Mouse (Mus musculus) olfactory bulb, adult 2 months (tissue): ENCODE results near the gene Cptp. TPM values are rescaled to one million over a fixed set of nuclear protein-coding genes. Genes with fewer than 3 reads are reported as not detected.
A peak's percentile ranks its signal among the peaks of the same experiment; 100 is the strongest.

Experiments used
- H3K27ac ChIP-seq: fragments of 200-500 bp; 2 replicates; pipeline ENCODE4 v1.5.1; 2012; ENCODE audit warnings: low read depth, low read length; ENCODE audit not compliant: insufficient read depth
- H3K4me1 ChIP-seq: fragments of 200-500 bp; 2 replicates; pipeline ENCODE4 v1.6.1; 2012; ENCODE audit warnings: low read length; ENCODE audit not compliant: control insufficient read depth, insufficient read depth
- H3K4me3 ChIP-seq: fragments of 200-500 bp; 2 replicates; pipeline ENCODE4 v1.5.1; 2012; ENCODE audit warnings: mild to moderate bottlenecking, low read depth, low read length, moderate library complexity; ENCODE audit not compliant: insufficient read depth
- CTCF ChIP-seq: fragments of 200-500 bp; IDR thresholded peaks from 2 replicates; pipeline ENCODE4 v1.5.1; 2012; ENCODE audit warnings: low read depth, mild to moderate bottlenecking, low read length, moderate library complexity; ENCODE audit not compliant: insufficient read depth
- POLR2A ChIP-seq: fragments of 200-500 bp; IDR thresholded peaks from 2 replicates; pipeline ENCODE4 v1.6.1; 2012; ENCODE audit warnings: mild to moderate bottlenecking, low read depth, low read length, moderate library complexity; ENCODE audit not compliant: insufficient read depth
- WGBS: fragments of 180-500 bp; shearing (Covaris S2); methylation state at CpG from one replicate; pipeline ENCODE4 v1.1.7; 2018; 5-methylcytosine and 5-hydroxymethylcytosine counted together
- polyA plus RNA-seq: library from polyadenylated mRNA; stranded (reverse); fragments of >200 nt; gene quantifications from 2 replicates; pipeline ENCODE4 v1.2.4, GENCODE M21; 2012; ENCODE audit warnings: low replicate concordance; ENCODE audit not compliant: missing spikeins, insufficient read depth, insufficient read length

The Cptp gene
- polyA plus RNA-seq, result not detected in 2 replicates

GRCm38 (mm10) chr4:155869317-155870033 lies at the start of gene Cptp, which contains the start of gene Ints11:
Gene Cptp (minus strand): TSS chr4:155869440.
Gene Ints11 (plus strand): TSS chr4:155869546.
- TF ChIP-seq CTCF (no peak), POLR2A (peak; percentile 94)
- H3K4me1 ChIP-seq, result peaks cover 15% of the 10 kb centered on the region
- peak within 1 kb of the TSS; percentile 78 for H3K4me3 ChIP-seq
- WGBS, result under 1% methylated on average over 63 of the region's 63 CpGs
- peak within 1 kb of the TSS; percentile 22; the same call in 1 of the 2 replicates for H3K27ac ChIP-seq

DNA sequence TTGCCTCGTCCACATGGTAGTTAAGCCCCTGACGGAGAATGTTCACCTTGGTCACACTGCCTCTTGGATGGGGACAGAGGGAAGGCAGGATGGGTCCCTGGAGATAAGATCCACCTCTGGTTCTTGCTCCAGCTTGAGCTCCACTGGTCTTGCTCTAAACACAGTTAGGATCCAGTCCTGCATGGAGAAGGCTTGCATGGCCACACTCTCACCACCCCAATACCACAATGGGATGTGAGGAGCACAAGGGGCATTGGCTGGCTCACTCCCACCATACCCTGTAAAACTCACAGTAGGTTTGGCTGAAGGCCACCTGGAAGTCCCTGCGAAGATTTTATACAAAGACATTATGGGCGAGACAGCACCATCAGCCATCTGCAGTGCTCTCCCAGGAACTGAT lies 39.5 kb upstream of the Cptp start:
- Histone ChIP-seq H3K4me3 (no peak overlapping the region), H3K4me1 (no peaks in the 10 kb centered on the region), H3K27ac (no peak overlapping the region)
- WGBS, result 86% methylated on average over 4 of the region's 4 CpGs
- TF ChIP-seq CTCF, result no peak
- no peak for TF ChIP-seq POLR2A

DNA sequence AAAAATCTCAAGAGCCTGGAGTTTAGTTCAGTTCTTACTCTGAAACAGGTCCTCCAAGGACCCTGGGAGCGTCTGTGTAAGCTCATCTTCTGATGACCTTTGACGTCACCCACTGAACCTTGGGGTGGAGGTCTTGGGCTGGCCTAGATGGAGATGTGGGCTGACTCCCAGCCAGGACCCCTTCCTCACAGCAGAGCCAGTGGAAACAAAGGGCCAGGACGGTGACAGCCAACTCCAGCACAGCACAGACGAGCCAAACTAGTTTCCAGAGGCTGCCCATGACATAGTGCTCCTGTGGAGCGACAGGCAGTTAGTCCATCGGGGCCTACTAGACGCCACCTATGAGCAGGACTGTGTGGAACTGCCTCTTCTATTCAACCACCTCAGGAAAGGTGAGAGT lies 39.0 kb upstream of the Cptp start:
- TF ChIP-seq CTCF (no peak), POLR2A (no peak)
- WGBS, result 73% methylated on average over 7 of the region's 7 CpGs
- no peaks in the 10 kb centered on the region for H3K4me1 ChIP-seq
- H3K4me3 ChIP-seq, result no peak overlapping the region
- H3K27ac ChIP-seq, result no peak overlapping the region

DNA sequence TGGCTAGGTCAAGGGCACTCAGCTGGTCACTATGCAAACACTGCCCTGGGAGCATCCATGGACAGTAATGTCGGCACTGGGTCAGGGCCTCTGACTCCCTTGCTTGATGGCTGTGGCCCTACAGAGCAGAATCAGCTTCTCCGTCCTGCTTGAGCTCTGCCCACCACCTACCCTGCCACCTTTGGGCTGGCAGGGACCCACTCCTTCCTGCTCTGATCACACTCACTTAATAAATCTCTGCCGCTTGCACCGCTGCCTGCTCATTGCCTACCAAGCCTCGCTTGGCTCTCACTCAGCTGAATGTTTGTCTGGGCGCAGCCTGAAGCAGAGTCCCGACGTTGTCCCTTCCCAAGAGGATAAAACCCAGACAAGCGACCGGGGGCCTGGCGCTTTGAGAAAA lies 37.8 kb upstream of the Cptp start:
- H3K4me1 ChIP-seq, result no peaks in the 10 kb centered on the region
- TF ChIP-seq CTCF (no peak), POLR2A (no peak)
- no peak overlapping the region for H3K27ac ChIP-seq
- WGBS, result 78% methylated on average over 11 of the region's 11 CpGs
- no peak overlapping the region for H3K4me3 ChIP-seq

DNA sequence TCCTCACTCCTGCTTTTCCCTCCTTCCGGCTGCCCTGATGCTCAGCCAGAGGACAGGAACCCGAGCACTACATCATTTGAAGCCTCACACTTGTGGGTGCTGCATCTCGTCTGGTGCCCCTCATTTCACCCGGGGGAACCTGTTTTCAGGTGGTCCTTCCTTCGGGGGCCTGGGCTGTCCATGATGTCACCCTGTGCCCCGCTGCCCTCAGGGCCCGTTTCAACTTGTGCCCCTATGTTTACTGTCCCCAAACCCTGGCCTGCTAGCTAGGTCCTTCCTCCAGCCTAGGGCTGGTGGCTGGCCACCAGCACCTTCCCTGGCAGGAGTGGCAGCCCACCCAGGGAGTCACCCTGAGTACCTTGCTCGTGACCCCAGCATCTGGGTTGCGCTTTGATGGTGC lies 36.9 kb upstream of the Cptp start:
- H3K27ac ChIP-seq, result no peak overlapping the region
- 87% methylated on average over 9 of the region's 9 CpGs for WGBS
- TF ChIP-seq POLR2A, result no peak
- no peak for TF ChIP-seq CTCF
- H3K4me1 ChIP-seq, result peaks cover 4% of the 10 kb centered on the region; the same call in 1 of the 2 replicates
- H3K4me3 ChIP-seq, result no peak overlapping the region

GRCm38 (mm10) chr4:155905634-155906033 lies 36.4 kb upstream of the Cptp start:
- 87% methylated on average over 13 of the region's 13 CpGs for WGBS
- Histone ChIP-seq H3K4me3 (no peak overlapping the region), H3K27ac (no peak overlapping the region)

DNA sequence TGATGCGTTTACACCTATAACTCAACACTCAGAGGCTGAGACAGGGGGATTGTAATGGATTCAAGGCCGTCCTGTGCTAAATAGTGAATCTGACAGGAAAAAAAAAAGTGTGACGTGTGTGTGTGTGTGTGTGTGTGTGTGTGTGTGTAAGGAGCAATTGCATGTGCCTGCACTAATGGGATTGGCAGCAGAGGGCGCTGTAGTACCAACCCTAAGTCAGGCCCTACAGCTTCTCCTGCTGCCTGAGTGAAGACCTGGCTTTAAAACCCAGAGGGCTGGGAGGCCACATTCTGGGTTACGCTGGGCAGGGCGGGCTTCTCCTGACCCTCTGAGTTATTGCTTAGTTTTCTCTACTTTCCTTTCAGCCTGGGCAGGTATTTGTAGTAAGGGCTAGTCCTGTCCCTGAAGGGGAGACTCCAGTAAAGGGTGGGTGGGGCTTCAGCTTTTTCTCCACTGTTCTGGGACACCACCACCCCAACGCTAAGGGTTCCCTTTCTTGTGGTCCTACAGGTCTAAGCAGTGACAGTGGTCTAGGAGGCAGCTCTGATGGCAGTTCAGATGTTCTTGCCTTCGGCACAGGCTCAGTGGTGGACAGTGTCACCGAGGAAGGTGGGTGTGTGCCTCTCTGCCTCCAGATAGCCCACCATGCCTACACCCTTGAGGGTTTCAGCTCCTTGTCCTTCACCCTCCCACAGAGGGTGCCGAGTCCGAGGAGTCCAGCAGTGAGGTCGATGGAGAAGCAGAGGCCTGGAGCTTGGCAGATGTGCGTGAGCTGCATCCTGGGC lies 35.3 kb upstream of the Cptp start:
- H3K27ac ChIP-seq, result no peak overlapping the region
- TF ChIP-seq POLR2A, result no peak
- TF ChIP-seq CTCF, result no peak
- peaks cover 7% of the 10 kb centered on the region; the same call in 1 of the 2 replicates for H3K4me1 ChIP-seq
- no peak overlapping the region for H3K4me3 ChIP-seq
- WGBS, result 89% methylated on average over 13 of the region's 13 CpGs

More at GRCm38 (mm10) chr4:155905634-155906033, 36.4 kb upstream of the Cptp start:
- TF ChIP-seq CTCF (no peak), POLR2A (no peak)
- peaks cover 7% of the 10 kb centered on the region; the same call in 1 of the 2 replicates for H3K4me1 ChIP-seq

GRCm38 (mm10) chr4:155903246-155903645 lies 34.0 kb upstream of the Cptp start:
- TF ChIP-seq POLR2A (no peak), CTCF (no peak)
- Histone ChIP-seq H3K4me1 (peaks cover 7% of the 10 kb centered on the region; the same call in 1 of the 2 replicates), H3K27ac (no peak overlapping the region), H3K4me3 (no peak overlapping the region)
- WGBS, result 92% methylated on average over 13 of the region's 13 CpGs

- Histone ChIP-seq H3K27ac (no peak overlapping the region), H3K4me1 (peaks cover 7% of the 10 kb centered on the region; the same call in 1 of the 2 replicates), H3K4me3 (no peak overlapping the region)
- 24% methylated on average over 3 of the region's 3 CpGs for WGBS
- no peak for TF ChIP-seq CTCF
- TF ChIP-seq POLR2A, result no peak
Observed at GRCm38 (mm10) chr4:155901205-155901604, 32.0 kb upstream of the Cptp start.
